Mouse (Mus musculus) cerebellum, postnatal 25 days (tissue): ENCODE measurements around the gene Naaladl2.
"Not testable (repeated sequence)": the region's sequence is repeated elsewhere in the genome, so short reads cannot be mapped to it uniquely, and the experiment has no call there.

Experiments used
- DNase-seq, 2 experiments: peaks; one replicate each; pipeline ENCODE4 v3.0.0; 2021; ENCODE audit warnings: mixed read lengths in 2 of 2

Naaladl2 gene

DNA sequence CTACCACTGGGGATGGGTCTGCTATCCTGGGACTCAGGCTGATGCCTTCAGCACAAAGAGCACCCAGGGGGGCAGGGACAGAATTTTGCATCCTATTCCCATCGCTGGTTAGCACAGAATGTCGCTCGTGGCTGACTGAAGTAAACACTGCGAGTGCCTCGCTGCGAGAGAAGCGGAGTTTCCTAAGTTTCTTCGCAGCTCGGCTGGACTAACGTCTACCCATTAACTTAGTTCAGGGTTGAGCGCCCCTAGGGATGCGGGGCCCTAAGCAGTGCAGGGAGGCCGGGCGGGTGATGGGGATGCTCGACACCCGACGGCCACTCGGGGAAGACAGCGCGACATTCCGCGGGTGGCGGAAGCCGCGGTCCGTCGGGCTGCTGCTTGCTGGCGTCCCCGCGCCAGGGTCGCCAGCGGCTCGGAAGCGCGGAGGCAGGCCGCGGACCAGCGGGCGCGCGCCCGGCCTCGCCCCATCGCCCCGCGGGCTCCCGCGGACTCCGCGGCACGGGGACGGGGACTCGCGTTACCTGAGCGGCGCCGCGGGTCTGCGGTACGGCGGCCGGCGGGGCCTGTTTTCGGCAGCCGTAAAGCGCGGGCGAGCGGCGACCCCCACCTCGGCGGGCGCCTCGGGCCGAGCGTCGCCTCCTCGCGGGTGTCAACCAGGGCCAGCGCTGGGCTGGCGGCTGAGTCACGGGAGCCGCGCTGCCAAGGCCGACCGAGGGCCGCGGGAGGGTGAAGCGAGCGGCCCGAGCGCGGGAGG, at the start of gene Naaladl2:
TSS of gene Naaladl2 (minus strand) at position 707 of the 757 bp plus-strand sequence.
- DNase-seq: peak; percentile 86

GRCm38 (mm10) chr3:25151721-25152120, 7.7 kb upstream of the Naaladl2 start:
- DNase-seq: peak in 1 of 2 experiments; percentile 11

GRCm38 (mm10) chr3:25147271-25147670, 3.2 kb upstream of the Naaladl2 start:
- DNase-seq: no peak

DNA sequence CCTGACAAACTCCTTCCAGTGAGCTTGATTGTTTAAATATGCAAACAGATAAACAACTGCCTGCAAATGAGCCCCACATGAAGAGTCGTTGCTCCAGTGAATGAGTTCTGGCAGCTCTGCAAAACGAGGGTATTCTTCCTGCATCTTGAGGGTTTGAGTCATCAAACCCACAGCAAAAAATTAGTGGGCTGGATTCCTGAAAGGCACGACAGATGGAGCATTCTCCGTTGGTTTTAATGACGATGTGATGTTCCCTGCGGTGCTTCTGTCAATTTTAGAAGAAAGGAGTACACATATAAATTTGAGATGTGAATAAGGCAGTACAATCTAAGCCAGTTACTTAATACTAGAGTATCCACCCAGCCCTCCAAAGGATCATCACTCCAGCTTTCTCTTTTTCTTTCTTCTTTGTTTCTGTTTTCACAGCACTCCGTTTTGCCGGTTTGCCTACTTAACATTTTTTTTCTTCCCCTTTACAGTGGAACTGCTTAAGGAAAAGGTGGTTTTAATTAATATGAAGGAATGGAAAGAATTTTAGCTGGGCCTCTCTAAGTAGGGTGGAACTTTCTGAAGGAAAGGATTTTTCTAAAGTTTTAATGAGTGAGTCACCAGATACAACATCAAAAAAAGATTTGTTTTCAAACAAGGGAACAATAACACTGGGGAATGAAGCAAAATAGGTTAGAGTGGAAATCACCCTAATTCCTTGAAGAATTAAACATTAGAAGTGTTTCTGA, 1.1 kb upstream of the Naaladl2 start:
- DNase-seq: peak; percentile 47 to 58

DNA sequence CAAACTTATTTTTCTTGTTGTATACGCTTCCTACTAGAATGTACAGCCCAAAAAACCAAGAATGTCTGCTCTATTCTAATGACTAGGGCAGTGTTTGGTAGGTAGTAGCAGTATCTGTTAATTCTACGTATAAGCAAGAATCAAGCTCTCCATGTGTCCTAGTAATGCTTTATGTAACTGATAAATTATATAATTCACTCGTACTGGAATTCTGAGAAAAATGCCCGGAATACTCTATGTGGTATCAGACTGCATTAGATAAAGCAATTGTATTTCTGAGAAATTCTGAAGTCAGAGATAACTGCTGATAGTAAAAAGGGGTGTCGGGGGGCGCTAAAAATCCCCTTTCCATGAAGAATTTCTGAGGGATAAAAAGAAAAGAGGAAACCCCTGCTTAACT, 950 bp downstream of the Naaladl2 start:
- DNase-seq: no peak

DNA sequence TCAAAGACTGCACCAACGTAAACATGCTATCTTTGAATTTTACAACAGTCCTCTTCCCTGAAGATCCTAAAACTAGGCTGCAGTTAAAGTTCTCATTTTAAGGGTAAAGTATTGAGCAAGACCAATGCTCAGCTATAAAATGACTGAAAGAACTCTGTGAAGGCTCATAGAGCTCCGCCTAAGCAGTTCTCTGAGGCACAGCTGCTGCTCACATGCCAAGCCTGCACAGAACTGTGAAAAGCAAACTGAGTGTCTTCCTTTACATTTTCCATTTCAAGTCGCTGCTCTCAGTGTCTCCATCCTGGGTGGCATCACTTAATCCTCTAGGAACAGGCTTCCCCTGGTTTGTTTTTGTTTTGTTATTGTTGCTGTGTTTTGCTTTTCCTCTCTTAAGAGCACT, 12.2 kb downstream of the Naaladl2 start:
- no peak for DNase-seq

GRCm38 (mm10) chr3:25127864-25128263, 16.2 kb downstream of the Naaladl2 start:
- DNase-seq: no peak

- peak in 1 of 2 experiments; percentile 13 for DNase-seq
Measured at GRCm38 (mm10) chr3:25124919-25125846, 18.9 kb downstream of the Naaladl2 start.

- no peak for DNase-seq
Measured at GRCm38 (mm10) chr3:25113107-25113506, 31.0 kb downstream of the Naaladl2 start.

DNA sequence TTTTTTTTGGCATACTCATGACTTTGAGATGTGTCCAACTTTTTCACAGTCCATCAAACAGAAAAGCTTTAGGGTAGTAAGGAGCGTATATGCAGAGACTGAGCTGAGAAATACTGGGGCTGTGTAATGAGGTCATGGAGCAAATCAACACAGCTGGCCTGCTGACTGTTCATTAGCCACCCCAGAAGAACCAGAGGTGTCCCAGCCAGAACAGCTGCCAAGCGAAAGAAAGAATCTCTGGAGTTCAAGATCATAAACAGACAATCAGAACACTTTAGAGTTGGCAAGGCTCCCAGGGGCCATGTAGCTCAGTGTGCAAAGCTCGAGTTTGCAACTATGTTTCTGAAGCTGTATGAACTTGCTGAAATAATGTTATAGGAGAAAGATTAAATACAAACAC, 35.1 kb downstream of the Naaladl2 start:
- no peak for DNase-seq

DNA sequence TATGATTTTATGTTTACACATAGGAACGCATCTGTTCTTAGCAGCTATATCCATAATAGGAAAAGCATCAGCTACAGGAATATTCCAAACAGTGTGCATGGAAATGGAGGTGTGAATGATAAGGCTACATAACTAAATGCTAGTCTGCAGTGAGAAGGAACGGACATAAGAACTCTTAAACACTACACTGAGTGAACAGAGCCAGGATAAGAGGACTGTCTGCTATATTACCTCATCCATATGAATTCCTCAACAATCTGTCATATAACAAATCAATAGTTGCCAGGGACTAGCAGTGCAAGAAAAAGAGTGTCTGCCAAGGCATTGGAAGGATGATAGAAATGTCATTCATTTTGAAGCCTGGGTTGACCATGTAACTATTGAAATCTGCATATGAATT, 51.1 kb downstream of the Naaladl2 start:
- no peak for DNase-seq

DNA sequence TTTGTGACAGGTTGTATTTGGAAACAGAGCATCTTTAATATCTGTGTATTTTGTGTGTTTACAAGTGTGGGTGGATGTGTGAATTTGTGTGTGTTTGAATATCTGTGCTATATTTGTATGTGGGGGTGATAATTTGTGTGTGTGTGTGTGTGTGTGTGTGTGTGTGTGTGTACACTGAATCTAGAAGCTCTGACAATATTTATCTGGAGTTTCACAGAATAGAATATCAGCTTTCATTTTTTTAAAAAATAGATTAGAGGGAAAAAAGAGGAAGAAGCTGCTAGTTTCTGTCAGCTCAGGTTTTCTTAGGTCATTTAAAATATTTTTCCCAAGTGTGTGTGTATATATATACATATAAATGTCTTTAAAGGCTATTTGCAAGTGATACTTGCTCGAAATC, 68.3 kb downstream of the Naaladl2 start:
- DNase-seq: no peak

- peak; percentile 60 to 72 for DNase-seq
Measured at GRCm38 (mm10) chr3:25074266-25074665, 69.8 kb downstream of the Naaladl2 start.

- peak; percentile 15 to 17 for DNase-seq
Measured at GRCm38 (mm10) chr3:25073821-25074220, 70.2 kb downstream of the Naaladl2 start.

GRCm38 (mm10) chr3:25063217-25063616, 80.8 kb downstream of the Naaladl2 start:
- DNase-seq: no peak

DNA sequence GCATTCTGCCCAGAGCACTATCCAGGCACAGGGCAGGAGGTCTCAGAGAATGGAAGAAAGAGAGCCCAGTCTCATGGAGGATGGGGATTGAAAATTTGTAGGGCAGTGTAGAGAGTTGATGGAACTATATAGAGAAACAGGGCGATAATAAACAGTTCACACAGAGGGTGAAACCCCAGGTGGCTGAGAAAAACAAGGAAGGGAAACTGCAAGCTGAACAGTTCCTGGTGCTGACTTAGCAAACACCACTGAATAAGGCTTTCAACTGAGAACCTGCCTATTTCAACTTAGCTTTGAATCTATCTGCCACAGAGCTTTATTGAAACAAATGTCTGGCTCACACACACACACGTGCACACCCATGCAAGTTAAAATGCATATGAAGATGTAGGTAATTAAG, 91.1 kb downstream of the Naaladl2 start:
- DNase-seq: no peak

DNA sequence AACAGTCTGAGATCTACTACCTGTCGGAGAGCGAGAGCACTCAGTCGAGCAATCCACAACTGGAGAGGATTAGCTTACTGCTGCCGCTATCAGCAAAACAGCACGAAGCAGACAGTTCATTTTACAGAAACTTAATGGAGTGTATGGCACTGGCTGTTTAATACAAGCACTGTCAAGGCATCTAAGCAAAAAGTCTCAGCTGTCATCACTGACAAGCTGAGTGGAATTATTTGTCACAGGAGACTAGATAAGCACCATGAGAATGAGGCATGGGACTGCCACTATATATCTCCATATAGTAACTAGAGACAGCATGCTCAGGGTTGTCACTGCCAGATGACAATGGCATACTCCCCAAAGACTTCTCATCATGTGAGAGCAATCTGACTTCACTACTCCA, 124.1 kb downstream of the Naaladl2 start:
- DNase-seq: no peak

GRCm38 (mm10) chr3:25010751-25011150, 133.3 kb downstream of the Naaladl2 start:
- DNase-seq: peak; percentile 67

- DNase-seq: not testable (repeated sequence)
Measured at GRCm38 (mm10) chr3:25006802-25007201, 137.3 kb downstream of the Naaladl2 start.

DNA sequence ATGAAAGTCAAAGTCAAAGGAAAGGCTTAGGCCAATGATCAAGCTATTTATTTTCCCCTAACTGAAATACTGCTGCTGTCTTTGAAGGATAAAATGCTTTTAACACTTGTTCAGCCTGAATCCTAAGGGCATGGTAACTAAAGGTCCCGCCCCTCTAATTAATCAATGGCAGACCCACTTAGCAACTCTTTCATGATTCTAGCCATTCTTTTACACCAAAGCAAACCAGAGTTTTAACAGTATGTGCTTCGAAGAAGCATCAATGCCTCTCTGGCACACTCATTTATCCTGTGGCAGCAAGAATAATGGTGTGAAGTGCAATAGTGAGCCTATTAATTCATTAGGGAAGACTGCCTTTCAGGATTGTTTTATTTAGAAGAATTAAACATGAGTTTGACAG, 151.5 kb downstream of the Naaladl2 start:
- DNase-seq: no peak

DNA sequence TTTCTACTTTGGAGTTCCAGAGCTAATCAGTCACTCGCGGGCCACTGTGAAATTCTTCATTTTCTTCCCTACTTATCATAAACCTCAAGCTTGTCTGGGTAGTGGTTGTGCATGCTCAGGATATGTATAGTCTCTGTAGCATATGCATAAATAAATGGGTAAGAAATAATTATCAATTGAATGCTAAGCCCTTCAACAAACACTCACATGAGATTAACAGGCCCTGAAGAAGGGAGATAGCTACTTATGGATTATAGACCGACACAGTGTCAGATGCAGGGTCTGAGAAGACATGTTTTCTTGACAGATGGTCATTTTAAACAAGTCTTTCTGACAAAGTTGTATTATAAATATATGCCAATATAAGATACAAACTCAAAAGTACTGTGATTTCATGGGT, 152.0 kb downstream of the Naaladl2 start:
- DNase-seq: no peak

DNA sequence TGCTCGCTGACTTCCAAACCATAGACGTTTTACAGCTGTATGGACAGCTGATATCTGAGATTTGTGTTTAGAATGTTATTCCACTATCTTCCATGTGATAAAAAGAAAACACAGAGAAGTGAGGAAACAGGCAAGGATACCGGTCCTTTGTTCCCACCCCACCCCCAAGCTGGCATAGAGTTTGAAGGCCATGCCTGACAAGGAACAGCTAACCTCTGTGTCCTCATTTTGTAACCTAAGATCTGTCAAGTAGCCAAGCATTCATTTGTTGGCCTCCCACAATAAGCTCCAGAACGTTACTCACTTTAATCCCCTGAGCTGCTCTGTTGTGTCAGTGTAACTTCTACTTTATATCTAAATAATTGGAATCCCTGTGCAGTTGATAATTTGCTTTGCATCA, 161.9 kb downstream of the Naaladl2 start:
- DNase-seq: no peak

DNA sequence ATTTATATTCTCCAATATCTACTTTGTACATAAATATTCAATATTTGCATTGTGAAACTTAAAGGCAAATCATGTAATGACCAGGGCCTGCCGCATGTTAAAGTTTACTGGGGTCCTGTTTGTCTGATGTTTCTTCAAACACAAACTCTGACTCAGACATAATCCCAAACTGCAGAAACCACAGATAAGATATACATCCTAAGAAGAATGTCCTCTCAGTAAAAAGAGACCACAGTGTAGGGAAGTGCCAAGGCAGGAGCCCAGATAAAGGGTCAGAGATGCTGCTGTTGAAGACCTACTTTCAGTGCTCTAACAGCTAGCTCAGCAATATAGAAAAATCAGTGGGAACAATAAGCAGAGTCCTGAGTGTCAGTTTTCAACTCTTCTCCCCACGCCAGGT, 201.9 kb downstream of the Naaladl2 start:
- no peak for DNase-seq
